Mouse (Mus musculus): ENCODE data around the gene Galt. TPM values are rescaled to one million over a fixed set of nuclear protein-coding genes. Genes with fewer than 3 reads are reported as not detected.

Gene Galt
- total and polyA plus RNA-seq, 3 experiments: 19.1 to 23.2 (median 22.9) TPM

- peak; percentile 77; the same call in 1 of the 2 replicates for TF ChIP-seq ZMIZ1 (IDR thresholded peaks at IDR 0.05; ENCODE audit: low read depth, low read length)
- TF ChIP-seq TBP (conservative IDR thresholded peaks at IDR 0.05; ENCODE audit: low read depth, low read length): peak; percentile 86
- peak; percentile 70 for TF ChIP-seq CHD2 (IDR thresholded peaks at IDR 0.05; ENCODE audit: low read length)
- peak; percentile 83; the same call in 1 of the 2 replicates for TF ChIP-seq TCF12 (IDR thresholded peaks at IDR 0.05; ENCODE audit: low read depth, low read length)
- TF ChIP-seq SIN3A (IDR thresholded peaks at IDR 0.05; ENCODE audit: low read length): peak; percentile 94
- TF ChIP-seq CHD1 (IDR thresholded peaks at IDR 0.05; ENCODE audit: low read depth, low read length): no peak
- TF ChIP-seq HCFC1 (IDR thresholded peaks at IDR 0.05; ENCODE audit: low read depth, low read length): peak; percentile 87
- no peak for TF ChIP-seq MAZ (IDR thresholded peaks at IDR 0.05; ENCODE audit: low read depth, low read length)
- peak; percentile 84 for TF ChIP-seq JUND (conservative IDR thresholded peaks at IDR 0.05; ENCODE audit: low read depth, low read length)
- peak; percentile 16; the same call in 1 of the 2 replicates for TF ChIP-seq NRF1 (IDR thresholded peaks at IDR 0.05; ENCODE audit: low read depth, low read length)
- TF ChIP-seq E2F4 (IDR thresholded peaks at IDR 0.05; ENCODE audit: insufficient replicate concordance, low read depth, low read length): no peak
Measured at GRCm38 (mm10) chr4:41722918-41723351, 32.1 kb upstream of the Galt start, which contains the start of gene Dctn3 (continued).

GRCm38 (mm10) chr4:41726826-41727621 lies 28.0 kb upstream of the Galt start:
- dilution Hi-C loops (cut with MboI; ENCODE audit: extremely low pct_ligation_motif_present, extremely low pct_unique_long_range_greater_than_20kb, low sequenced_read_pairs) (no loop called here), in situ Hi-C loops (cut with MboI; ENCODE audit: low pct_ligation_motif_present, low pct_unique_long_range_greater_than_20kb, low sequenced_read_pairs) (no loop called here)
- no peak overlapping the region for H3K4me3 ChIP-seq (replicated peaks in 1 of 3; ENCODE audit: low read depth in 2 of 3, low read length in 2 of 3, poor library complexity in 1 of 3)
- no peak overlapping the region for H3K27ac ChIP-seq (ENCODE audit: insufficient read depth, low read depth)
- peaks cover 9% of the 10 kb centered on the region for H3K79me2 ChIP-seq (replicated peaks; ENCODE audit: control insufficient read depth, extremely low read depth, insufficient read depth, poor library complexity, severe bottlenecking)
- no peak overlapping the region for H3K4me2 ChIP-seq (ENCODE audit: insufficient read depth, low read depth, poor library complexity, severe bottlenecking)
- TF ChIP-seq ELF1 (IDR thresholded peaks at IDR 0.05; ENCODE audit: low read depth, low read length) (no peak), SIN3A (IDR thresholded peaks at IDR 0.05; ENCODE audit: low read length) (no peak), UBTF (IDR thresholded peaks at IDR 0.05; ENCODE audit: low read depth, low read length) (no peak), RCOR1 (conservative IDR thresholded peaks at IDR 0.05; ENCODE audit: low read depth, low read length) (no peak), MYC (IDR thresholded peaks at IDR 0.05; ENCODE audit: low read depth, low read length) (no peak), USF1 (IDR thresholded peaks at IDR 0.05; ENCODE audit: low read depth, low read length) (no peak), MAX (IDR thresholded peaks at IDR 0.05; ENCODE audit: low read length) (no peak), PAX5 (IDR thresholded peaks at IDR 0.05; ENCODE audit: low read length) (no peak)
- peaks cover 72% of the 10 kb centered on the region for H3K27me3 ChIP-seq (replicated peaks)
- peaks cover 4 to 16% of the 10 kb centered on the region in 2 experiments for H3K4me1 ChIP-seq (ENCODE audit: control insufficient read depth in 1 of 2, insufficient read depth in 2 of 2)
- H3K36me3 ChIP-seq (replicated peaks in 1 of 2; ENCODE audit: control insufficient read depth in 1 of 2, insufficient read depth in 1 of 2, low read length in 1 of 2): no peaks in the 10 kb centered on the region
- H3K9ac ChIP-seq (ENCODE audit: insufficient read depth, low read depth): no peak overlapping the region
- no peak for DNase-seq (ENCODE audit: extremely low read depth)
- no peaks in the 10 kb centered on the region for H3K9me3 ChIP-seq (replicated peaks; ENCODE audit: low read length)

All from CH12.LX (cell line).